Mouse (Mus musculus) neural tube, embryonic 12.5 days (tissue): ENCODE results near the gene Hnrnpul2. TPM values are rescaled to one million over a fixed set of nuclear protein-coding genes. Genes with fewer than 3 reads are reported as not detected.
A peak's percentile ranks its signal among the peaks of the same experiment; 100 is the strongest.

Experiments
- ATAC-seq: fragments of 200-750 bp; cut with Nextera tagmentation; 2 replicates; pipeline ENCODE4 v1.8.0; 2017; ENCODE audit warnings: low read depth, mild to moderate bottlenecking, moderate TSS enrichment, moderate library complexity; ENCODE audit not compliant: low FRiP score
- H3K27ac ChIP-seq: fragments of 300-500 bp; sonication (generic); 2 replicates; pipeline ENCODE4 v1.5.1; 2016
- H3K27me3 ChIP-seq: fragments of 300-500 bp; sonication (generic); replicated peaks from 2 replicates; pipeline ENCODE4 v1.6.1; 2016; ENCODE audit warnings: mild to moderate bottlenecking
- H3K36me3 ChIP-seq: fragments of 300-500 bp; sonication (generic); 2 replicates; pipeline ENCODE4 v1.6.1; 2016; ENCODE audit warnings: mild to moderate bottlenecking
- H3K4me1 ChIP-seq: fragments of 300-500 bp; sonication (generic); 2 replicates; pipeline ENCODE4 v1.6.1; 2016
- H3K4me2 ChIP-seq: fragments of 300-500 bp; sonication (generic); replicated peaks from 2 replicates; pipeline ENCODE4 v1.6.1; 2016; ENCODE audit warnings: mild to moderate bottlenecking
- H3K4me3 ChIP-seq: fragments of 300-500 bp; sonication (generic); 2 replicates; pipeline ENCODE4 v1.5.1; 2016
- H3K9ac ChIP-seq: fragments of 300-500 bp; sonication (generic); 2 replicates; pipeline ENCODE4 v1.6.1; 2016; ENCODE audit warnings: mild to moderate bottlenecking
- H3K9me3 ChIP-seq: fragments of 300-500 bp; sonication (generic); 2 replicates; pipeline ENCODE4 v1.6.1; 2016; ENCODE audit warnings: mild to moderate bottlenecking
- WGBS: fragments of 180-500 bp; shearing (Covaris S2); methylation state at CpG from one replicate; pipeline ENCODE4 v1.1.7; 2016; 5-methylcytosine and 5-hydroxymethylcytosine counted together
- polyA plus RNA-seq: library from polyadenylated mRNA; unstranded; fragments of >200 nt; fragmentation: Nextera tagmentation; extraction: Ambion mirVana; gene quantifications from 2 replicates; pipeline ENCODE4 v1.2.1, GENCODE M21; 2016

Gene Hnrnpul2
- polyA plus RNA-seq, 1 experiment from 2014 or later = 5.7 TPM

- H3K4me1 ChIP-seq = peaks cover 22% of the 10 kb centered on the region
- H3K9me3 ChIP-seq = no peaks in the 10 kb centered on the region
- H3K27me3 ChIP-seq = no peaks in the 10 kb centered on the region
- peak; percentile 62 for ATAC-seq
- H3K27ac ChIP-seq = no peak within 1 kb of the TSS
- H3K4me3 ChIP-seq = peak within 1 kb of the TSS; percentile 72
- peaks cover 24% of the 10 kb centered on the region for H3K36me3 ChIP-seq
- WGBS = 2% methylated on average over 25 of the region's 25 CpGs
- H3K4me2 ChIP-seq = peak within 1 kb of the TSS; percentile 82
- H3K9ac ChIP-seq = peak within 1 kb of the TSS; percentile 70
Observed at GRCm38 (mm10) chr19:8798264-8798946, 21.4 kb upstream of the Hnrnpul2 start, which contains the start of gene Polr2g. Gene Polr2g, minus strand, starts transcription at chr19:8798577.

- ATAC-seq = no peak
- no peaks in the 10 kb centered on the region for H3K27me3 ChIP-seq
- H3K4me3 ChIP-seq = no peak overlapping the region
- H3K9me3 ChIP-seq = no peaks in the 10 kb centered on the region
- H3K4me1 ChIP-seq = peaks cover 24% of the 10 kb centered on the region
- H3K4me2 ChIP-seq = peak overlapping the region; percentile 82
- no peak overlapping the region for H3K27ac ChIP-seq
- peaks cover 21% of the 10 kb centered on the region for H3K36me3 ChIP-seq
- H3K9ac ChIP-seq = no peak overlapping the region
Observed at GRCm38 (mm10) chr19:8798947-8799315, 20.9 kb upstream of the Hnrnpul2 start.

- WGBS = under 1% methylated on average over 30 of the region's 30 CpGs
- Histone ChIP-seq H3K4me1 (peaks cover 22% of the 10 kb centered on the region), H3K9ac (peak within 1 kb of the TSS; percentile 51), H3K9me3 (no peaks in the 10 kb centered on the region), H3K4me3 (peak within 1 kb of the TSS; percentile 54), H3K27ac (peak within 1 kb of the TSS; percentile 57; the same call in 1 of the 2 replicates), H3K27me3 (no peaks in the 10 kb centered on the region), H3K4me2 (peak within 1 kb of the TSS; percentile 73), H3K36me3 (peaks cover 26% of the 10 kb centered on the region)
- ATAC-seq = peak; percentile 97
Observed at GRCm38 (mm10) chr19:8802130-8802821, 17.5 kb upstream of the Hnrnpul2 start, which contains the start of gene Zbtb3. Gene Zbtb3, plus strand, starts transcription at chr19:8802555.

GRCm38 (mm10) chr19:8803204-8803780 lies 16.5 kb upstream of the Hnrnpul2 start:
- peak overlapping the region; percentile 73 for H3K4me2 ChIP-seq
- no peaks in the 10 kb centered on the region for H3K9me3 ChIP-seq
- no peak overlapping the region for H3K9ac ChIP-seq
- H3K4me3 ChIP-seq = no peak overlapping the region
- ATAC-seq = no peak
- H3K36me3 ChIP-seq = peaks cover 35% of the 10 kb centered on the region
- WGBS = 92% methylated on average over 9 of the region's 9 CpGs
- no peaks in the 10 kb centered on the region for H3K27me3 ChIP-seq
- H3K27ac ChIP-seq = no peak overlapping the region
- H3K4me1 ChIP-seq = peaks cover 15% of the 10 kb centered on the region

GRCm38 (mm10) chr19:8803879-8804660 lies 15.7 kb upstream of the Hnrnpul2 start:
- H3K4me1 ChIP-seq = peaks cover 15% of the 10 kb centered on the region
- no peak overlapping the region for H3K27ac ChIP-seq
- no peak for ATAC-seq
- no peaks in the 10 kb centered on the region for H3K27me3 ChIP-seq
- no peaks in the 10 kb centered on the region for H3K9me3 ChIP-seq
- no peak overlapping the region for H3K4me3 ChIP-seq
- WGBS = 94% methylated on average over 11 of the region's 11 CpGs
- H3K9ac ChIP-seq = no peak overlapping the region
- 0 out of 2 replicates have a peak overlapping the region, but pooled peaks have one; percentile 73 for H3K4me2 ChIP-seq
- H3K36me3 ChIP-seq = peaks cover 39% of the 10 kb centered on the region

- H3K4me1 ChIP-seq = peaks cover 12% of the 10 kb centered on the region
- ATAC-seq = no peak
- 96% methylated on average over 5 of the region's 5 CpGs for WGBS
- H3K9me3 ChIP-seq = no peaks in the 10 kb centered on the region
- no peaks in the 10 kb centered on the region for H3K27me3 ChIP-seq
- H3K4me2 ChIP-seq = no peak overlapping the region
- H3K4me3 ChIP-seq = no peak overlapping the region
- H3K27ac ChIP-seq = no peak overlapping the region
- H3K36me3 ChIP-seq = peaks cover 60% of the 10 kb centered on the region
- H3K9ac ChIP-seq = no peak overlapping the region
Observed at GRCm38 (mm10) chr19:8806810-8807209, 13.0 kb upstream of the Hnrnpul2 start.

GRCm38 (mm10) chr19:8815812-8816211 lies 4.0 kb upstream of the Hnrnpul2 start:
- H3K27me3 ChIP-seq = no peaks in the 10 kb centered on the region
- no peak overlapping the region for H3K9ac ChIP-seq
- H3K4me3 ChIP-seq = no peak overlapping the region
- WGBS = 83% methylated on average over 11 of the region's 11 CpGs
- ATAC-seq = no peak
- H3K36me3 ChIP-seq = peaks cover 49% of the 10 kb centered on the region
- H3K4me2 ChIP-seq = 0 out of 2 replicates have a peak overlapping the region, but pooled peaks have one; percentile 7
- H3K9me3 ChIP-seq = no peaks in the 10 kb centered on the region
- peaks cover 23% of the 10 kb centered on the region for H3K4me1 ChIP-seq
- no peak overlapping the region for H3K27ac ChIP-seq

- Histone ChIP-seq H3K36me3 (peaks cover 40% of the 10 kb centered on the region), H3K4me3 (no peak overlapping the region), H3K9ac (no peak overlapping the region), H3K4me1 (peaks cover 32% of the 10 kb centered on the region), H3K4me2 (peak overlapping the region; percentile 97), H3K9me3 (no peaks in the 10 kb centered on the region), H3K27me3 (no peaks in the 10 kb centered on the region), H3K27ac (no peak overlapping the region)
- no peak for ATAC-seq
- WGBS = 83% methylated on average over 3 of the region's 3 CpGs
Observed at GRCm38 (mm10) chr19:8817001-8817400, 2.8 kb upstream of the Hnrnpul2 start.

- H3K36me3 ChIP-seq = peaks cover 35% of the 10 kb centered on the region
Observed at GRCm38 (mm10) chr19:8818301-8818798, 1.5 kb upstream of the Hnrnpul2 start.

GRCm38 (mm10) chr19:8818801-8819595 lies 812 bp upstream of the Hnrnpul2 start, which contains the start of gene Ttc9c:
Gene Ttc9c, minus strand, starts transcription at chr19:8819333.
- peak within 1 kb of the TSS; percentile 98 for H3K9ac ChIP-seq
- WGBS = under 1% methylated on average over 33 of the region's 33 CpGs
- H3K36me3 ChIP-seq = peaks cover 36% of the 10 kb centered on the region
- peak within 1 kb of the TSS; percentile 100 for H3K4me3 ChIP-seq
- no peaks in the 10 kb centered on the region for H3K9me3 ChIP-seq
- no peaks in the 10 kb centered on the region for H3K27me3 ChIP-seq
- H3K4me1 ChIP-seq = peaks cover 44% of the 10 kb centered on the region
- H3K27ac ChIP-seq = peak within 1 kb of the TSS; percentile 98
- peak within 1 kb of the TSS; percentile 97 for H3K4me2 ChIP-seq
- ATAC-seq = peak; percentile 95

More at GRCm38 (mm10) chr19:8818301-8818798, 1.5 kb upstream of the Hnrnpul2 start:
- Histone ChIP-seq H3K27me3 (no peaks in the 10 kb centered on the region), H3K4me1 (peaks cover 44% of the 10 kb centered on the region), H3K27ac (peak overlapping the region; percentile 80; the same call in 1 of the 2 replicates), H3K4me2 (peak overlapping the region; percentile 97), H3K9ac (peak overlapping the region; percentile 66), H3K4me3 (peak overlapping the region; percentile 49), H3K9me3 (no peaks in the 10 kb centered on the region)
- WGBS = 35% methylated on average over 14 of the region's 14 CpGs
- no peak for ATAC-seq

GRCm38 (mm10) chr19:8820424-8820956 lies 680 bp downstream of the Hnrnpul2 start:
- H3K9me3 ChIP-seq = no peaks in the 10 kb centered on the region
- peak overlapping the region; percentile 97 for H3K4me2 ChIP-seq
- peak overlapping the region; percentile 98 for H3K27ac ChIP-seq
- peaks cover 39% of the 10 kb centered on the region for H3K36me3 ChIP-seq
- H3K9ac ChIP-seq = peak overlapping the region; percentile 98
- ATAC-seq = no peak; the same call in 1 of the 2 replicates
- peaks cover 44% of the 10 kb centered on the region for H3K4me1 ChIP-seq
- no peaks in the 10 kb centered on the region for H3K27me3 ChIP-seq
- peak overlapping the region; percentile 100 for H3K4me3 ChIP-seq
- under 1% methylated on average over 48 of the region's 48 CpGs for WGBS
